ENCODE assay signal across 16 mouse cellular contexts in the genomic region with DNA sequence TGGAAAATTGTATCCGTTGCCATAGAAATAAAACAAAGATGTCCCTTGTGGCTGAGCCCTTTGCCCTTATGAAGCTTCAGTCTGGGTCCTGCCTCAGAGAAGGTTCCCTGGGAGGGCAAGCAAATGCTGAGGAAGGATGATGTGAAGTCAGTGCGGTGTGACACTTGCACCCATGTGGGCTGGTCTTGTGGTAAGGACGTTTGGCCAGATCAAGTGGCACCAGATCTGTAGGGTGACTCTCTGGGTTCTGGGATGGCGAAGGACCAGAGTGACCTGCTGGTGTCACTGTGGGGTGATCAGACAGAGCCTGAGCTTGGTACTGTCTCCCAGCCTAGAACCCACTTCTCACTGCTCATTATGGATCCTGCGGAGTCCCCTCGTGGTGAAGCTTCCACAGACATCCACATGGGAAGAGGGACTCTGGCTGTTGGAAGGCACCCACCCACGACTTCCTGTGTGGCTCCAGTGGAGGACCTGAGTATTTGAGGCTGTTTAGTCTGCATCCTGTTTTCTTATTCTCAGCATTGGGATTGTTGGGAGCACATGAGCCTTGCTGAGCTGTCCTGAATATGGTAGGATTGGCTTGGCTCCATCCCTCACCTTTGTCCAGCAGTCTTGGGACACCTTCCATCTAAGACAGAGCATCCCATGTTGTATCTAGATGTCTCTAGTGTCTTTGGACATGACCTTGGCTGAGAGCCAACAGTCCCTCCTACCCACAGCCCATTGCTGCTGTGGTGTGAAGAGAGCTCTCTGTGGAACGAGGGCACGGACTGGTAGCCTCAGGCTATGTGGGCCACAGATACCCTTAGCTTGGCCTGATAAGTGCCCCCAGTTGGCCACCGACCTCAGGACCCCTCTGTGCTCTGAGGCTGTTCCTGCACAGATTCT. TPM values are rescaled to one million over a fixed set of nuclear protein-coding genes. Genes with fewer than 3 reads are reported as not detected.
DNase-seq lines count a peak whose midpoint lies in the region; ATAC-seq lines count a peak whose summit lies in the region.
"Had no signal": no experiment of that assay in that cellular context is flagged by ENCODE, and none has a peak within 500 bp of the region (broad histone marks: within the 10 kb centered on the region; RNA-seq: fewer than 3 reads in every experiment).

No protein-coding gene starts in this region.

- 0 out of 2 replicates have a peak, but pooled peaks cover 5% of the 10 kb centered on the region for H3K9me3 ChIP-seq in heart, embryonic 12.5 days (replicated peaks)
- no peaks in the 10 kb centered on the region for H3K9me3 ChIP-seq in liver, embryonic 13.5 days (replicated peaks)
- H3K9me3 ChIP-seq: heart, embryonic 13.5 days; neural tube, embryonic 15.5 days had no signal

- intact Hi-C loops in heart, postnatal 10 days (cut with DNase I), result no loop called here

- DNase-seq in heart, postnatal 10 days, result no peak
- DNase-seq in liver, embryonic 13.5 days, result no peak
- DNase-seq in liver, result no peak
- peak; percentile 79 for DNase-seq in 416B (ENCODE audit: low read depth)
- no peak for DNase-seq in left cerebral cortex, adult 11 months (ENCODE audit: low spot score)
- no peak for DNase-seq in Muller cell, postnatal 12 days (ENCODE audit: inconsistent ontology term)
- DNase-seq: adrenal gland, postnatal 14 days; cerebellum, adult 11 months; kidney, postnatal 10 days; right cerebral cortex, postnatal 25 days had no signal

- 0 out of 2 replicates have a peak, but pooled peaks cover 2% of the 10 kb centered on the region for H3K27me3 ChIP-seq in heart, embryonic 12.5 days (replicated peaks)
- H3K27me3 ChIP-seq in liver, embryonic 13.5 days, result no peaks in the 10 kb centered on the region
- H3K27me3 ChIP-seq: heart, embryonic 13.5 days; neural tube, embryonic 15.5 days had no signal

- WGBS in heart, embryonic 12.5 days, result 70% methylated on average over 10 of the region's 10 CpGs
- WGBS in liver, embryonic 13.5 days (ENCODE audit: insufficient replicate concordance), result 61% methylated on average over 10 of the region's 10 CpGs

- no peaks in the 10 kb centered on the region for H3K36me3 ChIP-seq in heart, embryonic 12.5 days
- H3K36me3 ChIP-seq in liver, embryonic 13.5 days, result no peaks in the 10 kb centered on the region; the same call in 1 of the 2 replicates
- H3K36me3 ChIP-seq: heart, embryonic 13.5 days; neural tube, embryonic 15.5 days had no signal

- 0 out of 2 replicates have a peak, but pooled peaks have one; percentile 20 for ATAC-seq in heart, embryonic 12.5 days (ENCODE audit: insufficient number of reproducible peaks, low FRiP score)
- no peak for ATAC-seq in liver, embryonic 13.5 days (ENCODE audit: low read depth)

- H3K4me1 ChIP-seq in heart, embryonic 12.5 days (replicated peaks), result peaks cover 34% of the 10 kb centered on the region
- peaks cover 61% of the 10 kb centered on the region for H3K4me1 ChIP-seq in liver, embryonic 13.5 days (replicated peaks)
- peaks cover 65% of the 10 kb centered on the region for H3K4me1 ChIP-seq in brown adipose tissue, adult 24 weeks (ENCODE audit: control insufficient read depth, insufficient read depth, insufficient read length, low read length)
- H3K4me1 ChIP-seq: neural tube, embryonic 15.5 days had no signal

- no peak overlapping the region for H3K27ac ChIP-seq in heart, embryonic 12.5 days (ENCODE audit: poor library complexity, severe bottlenecking)
- H3K27ac ChIP-seq in liver, embryonic 13.5 days, result peak overlapping the region; percentile 34; the same call in 1 of the 2 replicates
- peak overlapping the region; percentile 83 for H3K27ac ChIP-seq in brown adipose tissue, adult 24 weeks (replicated peaks; ENCODE audit: low read depth, low read length)
- H3K27ac ChIP-seq: heart, embryonic 13.5 days; neural tube, embryonic 15.5 days; stomach, postnatal 0 days had no signal

- no peak overlapping the region for H3K4me3 ChIP-seq in heart, embryonic 12.5 days
- no peak overlapping the region for H3K4me3 ChIP-seq in liver, embryonic 13.5 days (replicated peaks)
- H3K4me3 ChIP-seq in brown adipose tissue, adult 24 weeks (ENCODE audit: insufficient read depth, low read depth, low read length), result no peak overlapping the region
- H3K4me3 ChIP-seq: heart, embryonic 13.5 days; neural tube, embryonic 15.5 days had no signal

- no peak overlapping the region for H3K9ac ChIP-seq in heart, embryonic 12.5 days
- no peak overlapping the region for H3K9ac ChIP-seq in liver, embryonic 13.5 days
- H3K9ac ChIP-seq: heart, embryonic 13.5 days; neural tube, embryonic 15.5 days had no signal

- no peak overlapping the region for H3K4me2 ChIP-seq in heart, embryonic 12.5 days
- H3K4me2 ChIP-seq in liver, embryonic 13.5 days, result no peak overlapping the region
- H3K4me2 ChIP-seq: heart, embryonic 13.5 days; midbrain, embryonic 11.5 days; neural tube, embryonic 15.5 days had no signal

RNA-seq across cellular contexts. Expression of a gene that starts 28.6 kb away (rescaled TPM):
- polyA plus RNA-seq in heart, embryonic 12.5 days (2016; fragmentation: Nextera tagmentation; extraction: Ambion mirVana), result 2.9 and 3.2 TPM in 2 replicates
- total RNA-seq in heart, postnatal 10 days (2021), result 10 to 100 TPM; 13.9 to 16.7 TPM
- 3.0 and 4.5 TPM in 2 replicates for polyA plus RNA-seq in liver, embryonic 13.5 days (2015; fragmentation: Nextera tagmentation; extraction: Ambion mirVana)
- 4.3 and 5.5 TPM in 2 replicates for polyA plus RNA-seq in brown adipose tissue, adult 24 weeks (2012; ENCODE audit: insufficient read depth, insufficient read length, missing spikeins)

RNA-seq across cellular contexts. Expression of a gene that starts 29.8 kb away (rescaled TPM):
- polyA plus RNA-seq in heart, embryonic 12.5 days (2016; fragmentation: Nextera tagmentation; extraction: Ambion mirVana), result 0.31 and 0.36 TPM in 2 replicates
- under 1 TPM in 1 of 2 experiments, not detected in 1; 0.69 TPM for total RNA-seq in heart, postnatal 10 days (2021)
- polyA plus RNA-seq in liver, embryonic 13.5 days (2015; fragmentation: Nextera tagmentation; extraction: Ambion mirVana), result 0.46 and 0.74 TPM in 2 replicates
- not detected in 2 replicates for polyA plus RNA-seq in brown adipose tissue, adult 24 weeks (2012; ENCODE audit: insufficient read depth, insufficient read length, missing spikeins)
- total RNA-seq: adrenal gland, postnatal 14 days had no signal
- polyA plus RNA-seq: neural tube, embryonic 15.5 days had no signal
